Mouse (Mus musculus): ENCODE results near the gene Zfp748. TPM values are rescaled to one million over a fixed set of nuclear protein-coding genes. Genes with fewer than 3 reads are reported as not detected.

The Zfp748 gene
- polyA plus RNA-seq, 1 experiment from 2014 or later = 13.8 TPM

DNA sequence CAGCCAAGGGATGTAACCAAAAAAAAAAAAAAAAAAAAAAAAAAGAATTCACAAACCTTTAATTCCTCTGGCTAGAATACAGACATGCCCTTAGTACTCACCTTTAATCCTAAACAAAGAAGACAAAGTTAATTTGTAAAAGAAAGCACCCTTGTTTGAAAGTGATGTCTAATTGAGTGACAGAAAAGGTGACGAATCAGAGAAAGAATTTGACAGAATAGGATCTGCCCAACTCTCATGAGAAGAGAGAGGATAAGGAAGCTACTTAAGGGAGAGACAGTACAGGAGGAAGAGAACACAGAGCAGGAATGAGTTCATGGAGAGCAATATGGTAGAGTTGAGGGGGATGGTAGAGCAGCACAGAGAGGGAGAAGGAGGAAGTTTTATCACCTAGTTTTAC is 58.0 kb downstream of the Zfp748 start:
- H3K9me3 ChIP-seq (ENCODE audit: control insufficient read depth, low read length) = peaks cover 16% of the 10 kb centered on the region
- peaks cover 41% of the 10 kb centered on the region for H3K36me3 ChIP-seq (ENCODE audit: control insufficient read depth, insufficient read depth, low read length)
- H3K4me1 ChIP-seq (replicated peaks; ENCODE audit: control insufficient read depth, insufficient read depth, low read length) = peaks cover 5% of the 10 kb centered on the region
- H3K27me3 ChIP-seq (ENCODE audit: control insufficient read depth, insufficient read depth, low read depth, low read length) = no peaks in the 10 kb centered on the region
- H3K4me3 ChIP-seq (ENCODE audit: low read length) = no peak overlapping the region
- H3K4me2 ChIP-seq (ENCODE audit: low read depth, low read length) = no peak overlapping the region
- no peak overlapping the region for H3K9ac ChIP-seq (ENCODE audit: low read length)
- no peak for ATAC-seq (ENCODE audit: low read depth)
- 82% methylated on average over 1 of the region's 1 CpGs for WGBS
- H3K27ac ChIP-seq (ENCODE audit: low read length) = no peak overlapping the region

Other genes with a start within 250 kb of the Zfp748 start
- gene Zfp457, start 247.3 kb downstream of the Zfp748 start, polyA plus RNA-seq (2015; fragmentation: Nextera tagmentation; extraction: Ambion mirVana) = 0.75 and 0.85 TPM in 2 replicates
- gene Zfp595, start 221.3 kb downstream of the Zfp748 start, polyA plus RNA-seq (2015; fragmentation: Nextera tagmentation; extraction: Ambion mirVana) = 2.3 and 2.8 TPM in 2 replicates
- gene Gm28044, start 193.3 kb downstream of the Zfp748 start, polyA plus RNA-seq (2015; fragmentation: Nextera tagmentation; extraction: Ambion mirVana) = 0.62 and 0.87 TPM in 2 replicates
- gene Zfp953, start 193.2 kb downstream of the Zfp748 start, polyA plus RNA-seq (2015; fragmentation: Nextera tagmentation; extraction: Ambion mirVana) = 1.1 and 1.3 TPM in 2 replicates
- 0.35 and 1.0 TPM in 2 replicates for gene Gm28041, start 178.1 kb downstream of the Zfp748 start, polyA plus RNA-seq (2015; fragmentation: Nextera tagmentation; extraction: Ambion mirVana)
- 1.6 and 2.0 TPM in 2 replicates for gene Zfp456, start 178.0 kb downstream of the Zfp748 start, polyA plus RNA-seq (2015; fragmentation: Nextera tagmentation; extraction: Ambion mirVana)
- gene Zfp429, start 154.0 kb downstream of the Zfp748 start, polyA plus RNA-seq (2015; fragmentation: Nextera tagmentation; extraction: Ambion mirVana) = 8.5 and 8.7 TPM in 2 replicates
- 1.2 and 1.3 TPM in 2 replicates for gene Zfp459, start 132.4 kb downstream of the Zfp748 start, polyA plus RNA-seq (2015; fragmentation: Nextera tagmentation; extraction: Ambion mirVana)
- 10.8 and 12.0 TPM in 2 replicates for gene Zfp874a, start 102.2 kb downstream of the Zfp748 start, polyA plus RNA-seq (2015; fragmentation: Nextera tagmentation; extraction: Ambion mirVana)
- 3.5 and 3.6 TPM in 2 replicates for gene Zfp874b, start 69.6 kb downstream of the Zfp748 start, polyA plus RNA-seq (2015; fragmentation: Nextera tagmentation; extraction: Ambion mirVana)
- gene Zfp58, start 53.3 kb downstream of the Zfp748 start, polyA plus RNA-seq (2015; fragmentation: Nextera tagmentation; extraction: Ambion mirVana) = 13.3 and 14.9 TPM in 2 replicates
- gene Gm26965, start 27.7 kb downstream of the Zfp748 start, polyA plus RNA-seq (2015; fragmentation: Nextera tagmentation; extraction: Ambion mirVana) = not detected in 2 replicates
- gene Zfp87, start 27.7 kb downstream of the Zfp748 start, polyA plus RNA-seq (2015; fragmentation: Nextera tagmentation; extraction: Ambion mirVana) = 20.9 and 21.9 TPM in 2 replicates
- gene Zfp729b, start 55.9 kb upstream of the Zfp748 start, polyA plus RNA-seq (2015; fragmentation: Nextera tagmentation; extraction: Ambion mirVana) = 4.5 and 4.7 TPM in 2 replicates
- gene Gm49345, start 83.9 kb upstream of the Zfp748 start, polyA plus RNA-seq (2015; fragmentation: Nextera tagmentation; extraction: Ambion mirVana) = 0.69 TPM in 1 of 2 replicates, not detected in the other
- gene Zfp729a, start 84.0 kb upstream of the Zfp748 start, polyA plus RNA-seq (2015; fragmentation: Nextera tagmentation; extraction: Ambion mirVana) = 2.5 and 2.6 TPM in 2 replicates
- gene Zfp738, start 133.2 kb upstream of the Zfp748 start, polyA plus RNA-seq (2015; fragmentation: Nextera tagmentation; extraction: Ambion mirVana) = 11.6 and 12.9 TPM in 2 replicates
- 5.6 and 6.8 TPM in 2 replicates for gene Zfp65, start 175.3 kb upstream of the Zfp748 start, polyA plus RNA-seq (2015; fragmentation: Nextera tagmentation; extraction: Ambion mirVana)
- gene Zfp85, start 201.4 kb upstream of the Zfp748 start, polyA plus RNA-seq (2015; fragmentation: Nextera tagmentation; extraction: Ambion mirVana) = 6.7 and 7.2 TPM in 2 replicates
- gene Zfp493, start 225.9 kb upstream of the Zfp748 start, polyA plus RNA-seq (2015; fragmentation: Nextera tagmentation; extraction: Ambion mirVana) = 2.2 and 2.6 TPM in 2 replicates

All from lung, embryonic 16.5 days (tissue).